Mouse (Mus musculus) intestine, embryonic 15.5 days (tissue): ENCODE results near the gene Snx17. TPM values are rescaled to one million over a fixed set of nuclear protein-coding genes. Genes with fewer than 3 reads are reported as not detected.

ENCODE experiments used
- ATAC-seq: fragments of 200-750 bp; cut with Nextera tagmentation; 2 replicates; pipeline ENCODE4 v1.8.0; 2017; ENCODE audit warnings: moderate TSS enrichment, moderate library complexity
- H3K27ac ChIP-seq: fragments of 300-500 bp; sonication (generic); 2 replicates; pipeline ENCODE4 v1.5.1; 2015; ENCODE audit warnings: mild to moderate bottlenecking, inconsistent platforms
- H3K27me3 ChIP-seq: fragments of 300-500 bp; sonication (generic); replicated peaks from 2 replicates; pipeline ENCODE4 v1.6.1; 2015; ENCODE audit warnings: inconsistent platforms
- H3K36me3 ChIP-seq: fragments of 300-500 bp; sonication (generic); 2 replicates; pipeline ENCODE4 v1.6.1; 2015; ENCODE audit warnings: inconsistent platforms
- H3K4me1 ChIP-seq: fragments of 300-500 bp; sonication (generic); replicated peaks from 2 replicates; pipeline ENCODE4 v1.6.1; 2015; ENCODE audit warnings: inconsistent platforms
- H3K4me2 ChIP-seq: fragments of 300-500 bp; sonication (generic); replicated peaks from 2 replicates; pipeline ENCODE4 v1.6.1; 2015; ENCODE audit warnings: mild to moderate bottlenecking, inconsistent platforms
- H3K4me3 ChIP-seq: fragments of 300-500 bp; sonication (generic); replicated peaks from 2 replicates; pipeline ENCODE4 v1.5.1; 2015; ENCODE audit warnings: inconsistent platforms
- H3K9ac ChIP-seq: fragments of 300-500 bp; sonication (generic); 2 replicates; pipeline ENCODE4 v1.6.1; 2015; ENCODE audit warnings: inconsistent platforms
- H3K9me3 ChIP-seq: fragments of 300-500 bp; sonication (generic); 2 replicates; pipeline ENCODE4 v1.6.1; 2016; ENCODE audit warnings: inconsistent platforms
- WGBS: fragments of 180-500 bp; shearing (Covaris S2); methylation state at CpG from one replicate; pipeline ENCODE4 v1.1.7; 2015; 5-methylcytosine and 5-hydroxymethylcytosine counted together
- polyA plus RNA-seq: library from polyadenylated mRNA; unstranded; fragments of >200 nt; fragmentation: Nextera tagmentation; extraction: Ambion mirVana; gene quantifications from 2 replicates; pipeline ENCODE4 v1.2.1, GENCODE M21; 2015

Gene Snx17
- polyA plus RNA-seq, 1 experiment from 2014 or later, result 131 TPM

- no peak for ATAC-seq
- Histone ChIP-seq H3K9ac (no peak overlapping the region; the same call in 1 of the 2 replicates), H3K27ac (no peak overlapping the region), H3K4me1 (peaks cover 4% of the 10 kb centered on the region; the same call in 1 of the 2 replicates), H3K4me3 (peak overlapping the region; percentile 94), H3K9me3 (no peaks in the 10 kb centered on the region), H3K36me3 (no peaks in the 10 kb centered on the region), H3K27me3 (no peaks in the 10 kb centered on the region), H3K4me2 (peak overlapping the region; percentile 75)
- WGBS, result 4% methylated on average over 2 of the region's 2 CpGs
These were observed 26.0 kb downstream of the Snx17 start for GRCm38 (mm10) chr5:31219070-31219469.

GRCm38 (mm10) chr5:31219474-31219873 lies 26.4 kb downstream of the Snx17 start:
- Histone ChIP-seq H3K4me3 (peak overlapping the region; percentile 94), H3K9ac (peak overlapping the region; percentile 86), H3K36me3 (no peaks in the 10 kb centered on the region), H3K4me2 (peak overlapping the region; percentile 75), H3K27me3 (no peaks in the 10 kb centered on the region), H3K27ac (0 out of 2 replicates have a peak overlapping the region, but pooled peaks have one; percentile 91), H3K4me1 (peaks cover 4% of the 10 kb centered on the region; the same call in 1 of the 2 replicates), H3K9me3 (no peaks in the 10 kb centered on the region)
- WGBS, result 1% methylated on average over 11 of the region's 11 CpGs
- no peak for ATAC-seq

- Histone ChIP-seq H3K9ac (peak overlapping the region; percentile 86), H3K36me3 (no peaks in the 10 kb centered on the region), H3K27me3 (no peaks in the 10 kb centered on the region), H3K27ac (peak overlapping the region; percentile 91), H3K9me3 (no peaks in the 10 kb centered on the region), H3K4me1 (peaks cover 4% of the 10 kb centered on the region; the same call in 1 of the 2 replicates), H3K4me3 (peak overlapping the region; percentile 94), H3K4me2 (peak overlapping the region; percentile 75)
- under 1% methylated on average over 40 of the region's 40 CpGs for WGBS
- no peak; the same call in 1 of the 2 replicates for ATAC-seq
These were observed 27.0 kb downstream of the Snx17 start for GRCm38 (mm10) chr5:31219911-31220447.

- Histone ChIP-seq H3K27me3 (no peaks in the 10 kb centered on the region), H3K27ac (peak within 1 kb of the TSS; percentile 91), H3K4me3 (peak within 1 kb of the TSS; percentile 94), H3K9ac (peak within 1 kb of the TSS; percentile 86), H3K4me2 (peak within 1 kb of the TSS; percentile 79), H3K36me3 (no peaks in the 10 kb centered on the region), H3K4me1 (peaks cover 4% of the 10 kb centered on the region; the same call in 1 of the 2 replicates), H3K9me3 (no peaks in the 10 kb centered on the region)
- peak; percentile 98 for ATAC-seq
- under 1% methylated on average over 70 of the region's 70 CpGs for WGBS
These were observed 27.6 kb downstream of the Snx17 start, which contains the start of gene Ppm1g for GRCm38 (mm10) chr5:31220448-31221303. TSS of gene Ppm1g (minus strand) at chr5:31220687.

- peak overlapping the region; percentile 94 for H3K4me3 ChIP-seq
- WGBS, result 11% methylated on average over 11 of the region's 11 CpGs
- no peaks in the 10 kb centered on the region for H3K9me3 ChIP-seq
- H3K27ac ChIP-seq, result peak overlapping the region; percentile 84
- peaks cover 4% of the 10 kb centered on the region; the same call in 1 of the 2 replicates for H3K4me1 ChIP-seq
- H3K4me2 ChIP-seq, result peak overlapping the region; percentile 79
- H3K36me3 ChIP-seq, result no peaks in the 10 kb centered on the region
- no peak for ATAC-seq
- H3K27me3 ChIP-seq, result no peaks in the 10 kb centered on the region
- H3K9ac ChIP-seq, result peak overlapping the region; percentile 74
These were observed 28.4 kb downstream of the Snx17 start for GRCm38 (mm10) chr5:31221304-31221945.

GRCm38 (mm10) chr5:31222696-31223095 lies 29.7 kb downstream of the Snx17 start:
- no peak overlapping the region for H3K4me2 ChIP-seq
- no peaks in the 10 kb centered on the region for H3K36me3 ChIP-seq
- H3K27ac ChIP-seq, result no peak overlapping the region
- no peaks in the 10 kb centered on the region for H3K9me3 ChIP-seq
- H3K4me1 ChIP-seq, result peaks cover 4% of the 10 kb centered on the region; the same call in 1 of the 2 replicates
- H3K9ac ChIP-seq, result no peak overlapping the region
- no peak for ATAC-seq
- H3K4me3 ChIP-seq, result no peak overlapping the region
- WGBS, result 94% methylated on average over 9 of the region's 9 CpGs
- no peaks in the 10 kb centered on the region for H3K27me3 ChIP-seq

GRCm38 (mm10) chr5:31226641-31227040 lies 33.6 kb downstream of the Snx17 start:
- no peak overlapping the region for H3K9ac ChIP-seq
- no peaks in the 10 kb centered on the region for H3K4me1 ChIP-seq
- no peaks in the 10 kb centered on the region for H3K9me3 ChIP-seq
- no peaks in the 10 kb centered on the region for H3K36me3 ChIP-seq
- 77% methylated on average over 1 of the region's 1 CpGs for WGBS
- no peak for ATAC-seq
- H3K27me3 ChIP-seq, result no peaks in the 10 kb centered on the region
- H3K27ac ChIP-seq, result no peak overlapping the region
- no peak overlapping the region for H3K4me2 ChIP-seq
- no peak overlapping the region for H3K4me3 ChIP-seq

GRCm38 (mm10) chr5:31240637-31241521 lies 47.9 kb downstream of the Snx17 start, which contains the start of the genes Nrbp1 and Gm9970:
TSS of gene Nrbp1 (plus strand) at chr5:31240864.
TSS of gene Gm9970 (minus strand) at chr5:31241232.
- Histone ChIP-seq H3K36me3 (peaks cover 18% of the 10 kb centered on the region), H3K4me2 (peak within 1 kb of the TSS; percentile 80), H3K27ac (peak within 1 kb of the TSS; percentile 99), H3K4me1 (0 out of 2 replicates have a peak, but pooled peaks cover 7% of the 10 kb centered on the region), H3K9ac (peak within 1 kb of the TSS; percentile 99), H3K9me3 (no peaks in the 10 kb centered on the region), H3K4me3 (peak within 1 kb of the TSS; percentile 99), H3K27me3 (no peaks in the 10 kb centered on the region)
- peak; percentile 99 for ATAC-seq
- under 1% methylated on average over 81 of the region's 103 CpGs for WGBS

- H3K9me3 ChIP-seq, result no peaks in the 10 kb centered on the region
- peak overlapping the region; percentile 99 for H3K9ac ChIP-seq
- peak overlapping the region; percentile 99 for H3K4me3 ChIP-seq
- peak overlapping the region; percentile 80 for H3K4me2 ChIP-seq
- no peaks in the 10 kb centered on the region for H3K27me3 ChIP-seq
- H3K4me1 ChIP-seq, result 0 out of 2 replicates have a peak, but pooled peaks cover 7% of the 10 kb centered on the region
- no peak for ATAC-seq
- peak overlapping the region; percentile 99 for H3K27ac ChIP-seq
- H3K36me3 ChIP-seq, result peaks cover 24% of the 10 kb centered on the region
- WGBS, result under 1% methylated on average over 13 of the region's 13 CpGs
These were observed 48.6 kb downstream of the Snx17 start for GRCm38 (mm10) chr5:31241522-31242034.

GRCm38 (mm10) chr5:31242191-31242590 lies 49.2 kb downstream of the Snx17 start:
- 0 out of 2 replicates have a peak, but pooled peaks cover 7% of the 10 kb centered on the region for H3K4me1 ChIP-seq
- no peaks in the 10 kb centered on the region for H3K9me3 ChIP-seq
- H3K4me2 ChIP-seq, result peak overlapping the region; percentile 80
- ATAC-seq, result no peak
- WGBS, result 21% methylated on average over 10 of the region's 10 CpGs
- H3K27ac ChIP-seq, result no peak overlapping the region
- peak overlapping the region; percentile 99 for H3K4me3 ChIP-seq
- no peaks in the 10 kb centered on the region for H3K27me3 ChIP-seq
- peak overlapping the region; percentile 99 for H3K9ac ChIP-seq
- peaks cover 24% of the 10 kb centered on the region for H3K36me3 ChIP-seq
